Mouse (Mus musculus): Measurements from ENCODE around the gene Slc26a11.
"Not testable (repeated sequence)": the region's sequence is repeated elsewhere in the genome, so short reads cannot be mapped to it uniquely, and the experiment has no call there.

- TF ChIP-seq CTCF (conservative IDR thresholded peaks at IDR 0.05 in 1 of 2, IDR thresholded peaks at IDR 0.05 in 1 of 2; ENCODE audit: low read depth in 2 of 2, low read length in 2 of 2); MXI1 (IDR thresholded peaks at IDR 0.05; ENCODE audit: low read depth, low read length); POLR2A (IDR thresholded peaks at IDR 0.05; ENCODE audit: low read depth, low read length); TBP (conservative IDR thresholded peaks at IDR 0.05; ENCODE audit: low read depth, low read length); ZNF384 (IDR thresholded peaks at IDR 0.05; ENCODE audit: low read depth, low read length); E2F4 (IDR thresholded peaks at IDR 0.05; ENCODE audit: insufficient replicate concordance, low read depth, low read length); ELF1 (IDR thresholded peaks at IDR 0.05; ENCODE audit: low read depth, low read length); ZKSCAN1 (IDR thresholded peaks at IDR 0.05; ENCODE audit: borderline replicate concordance, low read depth, low read length); NELFE (IDR thresholded peaks at IDR 0.05; ENCODE audit: low read depth, low read length); MAX (IDR thresholded peaks at IDR 0.05; ENCODE audit: low read length); ZC3H11A (IDR thresholded peaks at IDR 0.05; ENCODE audit: low read depth, low read length): not testable (repeated sequence)
Observed at GRCm38 (mm10) chr11:119387273-119387672, 31.9 kb downstream of the Slc26a11 start.

Data from CH12.LX (cell line).